Mouse (Mus musculus) adrenal gland, adult 2 months (tissue): ENCODE data around the gene Ston2. TPM values are rescaled to one million over a fixed set of nuclear protein-coding genes. Genes with fewer than 3 reads are reported as not detected.
A peak's percentile ranks its signal among the peaks of the same experiment; 100 is the strongest.

Source experiments
- DNase-seq: peaks from one replicate; pipeline ENCODE4 v3.0.0; 2021
- polyA plus RNA-seq: library from polyadenylated mRNA; depleted of rRNA; stranded (reverse); fragments of >200 nt; gene quantifications from 2 replicates; pipeline ENCODE4 v1.2.3, GENCODE M21; 2012
- total RNA-seq, 2 experiments: library from RNA; stranded (reverse); gene quantifications; 2 replicates each; pipeline ENCODE4 v1.2.3; 2021

Gene Ston2
- total and polyA plus RNA-seq, 3 experiments: 4.4 to 9.7 (median 4.6) TPM

DNA sequence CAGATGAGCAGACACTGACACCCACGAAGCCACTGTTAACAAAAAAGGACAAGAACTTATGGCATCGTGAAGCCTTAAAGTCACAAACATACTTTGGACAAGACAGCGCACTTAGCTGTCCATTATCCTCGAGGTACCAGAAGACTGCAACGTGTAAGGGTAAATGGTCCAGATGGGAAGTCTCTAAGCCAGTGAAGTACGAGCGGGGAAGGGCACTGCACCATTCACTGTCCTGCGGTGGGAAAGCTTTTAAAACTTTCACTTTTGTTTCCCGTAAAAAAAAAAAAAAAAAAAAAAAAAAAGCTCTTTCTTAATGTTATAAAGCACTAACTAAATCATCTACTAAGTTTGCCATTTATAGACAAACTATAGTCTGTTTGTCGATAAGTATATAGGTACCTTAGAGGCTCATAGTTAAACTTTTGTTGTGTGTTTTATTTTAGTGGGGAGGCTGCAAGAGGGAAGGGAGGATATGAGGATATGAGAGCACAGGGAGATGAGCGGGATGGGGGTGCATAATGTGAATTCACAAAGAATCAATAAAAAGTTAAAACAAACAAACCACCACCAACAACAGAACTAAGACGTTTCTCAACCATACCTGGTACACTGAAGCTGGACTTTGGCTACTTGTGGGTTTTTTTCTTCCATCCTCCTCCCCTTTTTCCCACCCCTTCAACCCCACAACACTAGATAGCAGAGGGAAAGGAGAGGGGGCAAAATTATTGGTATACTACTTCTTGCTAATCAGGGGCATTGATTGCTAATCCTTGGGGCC is 127.4 kb downstream of the Ston2 start:
- DNase-seq: no peak

GRCm38 (mm10) chr12:91654399-91655122 is 133.6 kb downstream of the Ston2 start:
- peak; percentile 52 for DNase-seq

- DNase-seq: no peak
Observed at GRCm38 (mm10) chr12:91648426-91648825, 139.8 kb downstream of the Ston2 start.

GRCm38 (mm10) chr12:91645361-91646123 is 142.6 kb downstream of the Ston2 start:
- DNase-seq: no peak

DNA sequence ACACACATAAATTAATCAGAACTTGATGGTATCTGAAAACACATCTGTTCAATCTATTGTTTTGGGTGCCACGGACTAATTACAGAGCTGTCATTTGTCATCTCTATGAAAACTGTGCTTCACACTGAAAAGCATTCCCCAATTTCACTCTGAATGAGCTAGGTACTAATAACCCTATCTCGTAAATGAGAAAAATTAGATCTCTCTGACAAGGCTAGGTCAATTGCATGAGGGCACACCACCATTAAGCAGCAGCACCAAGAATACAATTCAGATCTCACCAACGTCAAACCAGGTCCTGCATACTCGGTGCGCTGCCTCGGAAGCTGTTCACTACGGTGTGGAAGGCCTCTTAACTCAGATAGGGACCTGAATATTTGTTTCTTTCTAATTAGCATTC is 145.0 kb downstream of the Ston2 start:
- no peak for DNase-seq

- DNase-seq: no peak
Observed at GRCm38 (mm10) chr12:91642426-91643093, 145.6 kb downstream of the Ston2 start.

DNA sequence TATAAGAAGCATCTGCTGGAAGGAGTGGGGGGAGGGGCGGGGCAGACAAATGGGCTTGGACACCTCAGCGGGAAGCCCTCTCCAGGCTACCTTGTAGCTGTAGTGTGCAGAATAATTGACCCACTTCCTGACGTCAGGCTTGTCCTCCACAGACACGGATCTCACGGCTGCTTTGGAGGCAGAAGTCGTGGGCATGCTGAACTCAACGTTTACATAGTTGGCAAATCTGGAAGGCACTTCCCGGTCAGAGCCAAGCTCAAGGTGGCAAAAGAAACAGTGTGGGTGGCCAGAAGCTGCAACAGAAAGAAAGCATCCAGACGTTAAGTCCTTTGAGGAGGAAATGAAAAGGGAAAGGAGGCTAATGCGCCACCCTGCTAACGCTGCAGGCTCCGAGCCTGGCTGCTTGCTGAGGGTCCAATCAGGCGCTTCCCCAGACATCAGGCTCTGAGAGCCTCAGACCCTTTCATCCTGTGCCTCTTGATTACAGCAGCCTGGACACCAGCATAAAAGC is 146.5 kb downstream of the Ston2 start:
- peak; percentile 35 for DNase-seq

DNA sequence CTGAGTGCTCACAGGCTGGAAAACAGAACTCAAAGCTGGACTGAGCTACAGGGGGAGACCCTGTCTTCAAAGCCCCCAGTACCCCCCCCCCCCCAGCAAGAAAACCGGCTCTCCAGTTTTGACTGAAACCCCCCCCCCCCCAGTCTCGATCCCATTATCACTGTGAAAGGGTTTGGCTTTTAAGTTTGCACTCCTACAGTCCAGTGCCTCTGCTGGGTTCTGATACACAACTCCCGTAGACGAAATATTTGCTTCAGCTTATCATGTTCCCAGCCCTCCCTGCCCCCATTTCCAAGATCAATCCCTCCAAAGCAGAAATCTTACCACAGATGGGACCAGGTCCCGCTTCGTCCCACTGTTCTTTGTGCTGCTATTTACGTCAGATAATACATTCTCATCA is 147.1 kb downstream of the Ston2 start:
- DNase-seq: no peak

DNA sequence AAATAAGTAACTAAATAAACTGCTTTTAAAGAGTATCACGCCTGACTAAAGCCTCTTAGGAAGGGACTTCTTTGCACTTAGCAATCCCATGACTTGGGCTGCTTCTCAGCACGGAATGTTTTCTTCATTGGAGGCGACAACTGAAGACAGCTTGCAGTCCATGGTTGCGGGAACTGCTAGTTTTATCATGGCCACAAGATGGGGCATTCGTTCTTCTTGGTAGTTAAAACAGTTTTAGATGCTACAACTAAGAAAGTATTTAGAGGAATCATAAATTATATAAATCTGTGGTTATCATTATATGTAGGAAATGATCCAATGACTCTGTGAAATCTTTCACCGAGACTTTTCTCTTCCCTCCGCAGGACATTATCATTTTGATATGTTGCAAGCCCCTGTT is 147.5 kb downstream of the Ston2 start:
- DNase-seq: peak; percentile 48

GRCm38 (mm10) chr12:91638351-91638750 is 149.8 kb downstream of the Ston2 start:
- peak; percentile 20 for DNase-seq

- DNase-seq: peak; percentile 25
Observed at GRCm38 (mm10) chr12:91637136-91637909, 150.9 kb downstream of the Ston2 start.

DNA sequence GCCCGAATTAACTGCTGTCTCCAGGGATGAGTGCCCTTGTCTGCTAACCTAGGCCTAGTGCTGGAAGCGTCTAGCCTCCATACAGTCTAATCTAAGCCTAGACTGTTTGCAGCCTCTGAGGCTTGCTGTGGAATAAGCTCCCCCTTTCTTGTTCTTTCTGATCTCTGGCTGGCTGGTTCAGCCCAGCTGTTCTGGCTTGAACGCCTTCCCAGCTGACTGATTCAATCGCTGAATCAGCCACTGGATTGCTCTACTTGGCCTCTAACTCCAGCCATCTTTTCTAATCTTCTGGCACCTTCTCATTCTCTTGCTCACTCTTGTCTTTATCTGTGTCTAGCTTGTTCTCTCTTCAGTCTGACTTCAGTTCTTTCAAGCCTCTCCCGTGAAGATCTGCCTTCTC is 161.7 kb downstream of the Ston2 start:
- peak; percentile 26 for DNase-seq

DNA sequence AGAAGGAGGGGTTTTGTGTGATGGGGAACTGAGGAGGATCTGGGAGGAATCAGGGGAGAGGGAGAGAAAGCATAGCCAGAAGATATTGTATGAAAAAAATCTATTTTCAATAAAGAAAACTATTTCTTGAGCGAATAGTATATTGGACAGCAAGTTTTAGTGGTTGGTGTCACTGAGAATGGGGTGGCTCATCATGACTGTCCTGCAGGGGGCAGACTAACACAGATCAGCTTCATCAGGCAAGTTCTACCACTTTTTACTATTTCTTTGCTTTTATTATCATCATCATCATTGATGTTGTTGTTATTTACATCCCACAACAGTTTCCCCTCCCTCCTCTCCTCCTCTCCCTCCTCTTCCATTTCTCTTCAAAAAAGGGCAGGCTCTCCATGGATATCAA is 163.2 kb downstream of the Ston2 start:
- peak; percentile 33 for DNase-seq

GRCm38 (mm10) chr12:91609425-91609824 is 178.8 kb downstream of the Ston2 start:
- DNase-seq: no peak

DNA sequence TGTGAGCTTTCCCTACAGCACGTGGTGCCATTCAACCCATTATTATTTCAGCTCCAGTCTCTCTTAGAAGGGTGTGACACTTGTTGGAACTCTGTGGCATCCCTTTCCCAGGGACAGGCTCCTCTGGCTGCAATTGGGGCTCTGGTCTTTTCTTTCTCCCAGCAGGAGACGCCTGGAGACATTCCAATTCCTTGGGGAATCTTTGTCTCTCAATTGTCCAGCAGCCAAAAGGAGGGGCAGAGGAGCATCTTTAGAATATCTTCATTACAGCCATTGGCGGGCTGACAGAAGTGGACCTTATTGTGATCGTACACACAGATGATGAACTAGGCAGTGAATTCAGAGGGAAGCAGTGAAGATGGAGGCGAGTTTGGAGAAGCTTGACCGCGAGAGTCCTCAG is 180.5 kb downstream of the Ston2 start:
- no peak for DNase-seq

DNA sequence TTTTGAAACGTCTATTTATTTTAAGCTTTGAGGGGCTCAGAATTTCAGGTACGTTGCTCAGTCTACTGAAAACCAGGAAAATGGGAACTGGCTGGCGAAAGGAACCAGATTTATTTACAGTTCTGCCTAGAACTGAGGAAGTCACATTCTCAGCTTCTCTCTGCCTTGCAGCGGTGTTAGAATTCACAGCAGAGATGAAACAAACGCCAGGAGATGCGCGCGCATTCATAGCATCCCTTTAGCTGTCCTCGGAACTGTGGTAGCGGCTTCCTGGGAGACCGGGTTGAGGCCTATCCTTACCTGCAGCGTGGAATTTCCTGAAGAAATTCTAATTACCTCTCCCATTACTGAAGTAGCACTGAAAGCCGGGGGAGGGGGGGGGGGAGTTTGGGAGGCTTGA is 181.5 kb downstream of the Ston2 start:
- DNase-seq: no peak

DNA sequence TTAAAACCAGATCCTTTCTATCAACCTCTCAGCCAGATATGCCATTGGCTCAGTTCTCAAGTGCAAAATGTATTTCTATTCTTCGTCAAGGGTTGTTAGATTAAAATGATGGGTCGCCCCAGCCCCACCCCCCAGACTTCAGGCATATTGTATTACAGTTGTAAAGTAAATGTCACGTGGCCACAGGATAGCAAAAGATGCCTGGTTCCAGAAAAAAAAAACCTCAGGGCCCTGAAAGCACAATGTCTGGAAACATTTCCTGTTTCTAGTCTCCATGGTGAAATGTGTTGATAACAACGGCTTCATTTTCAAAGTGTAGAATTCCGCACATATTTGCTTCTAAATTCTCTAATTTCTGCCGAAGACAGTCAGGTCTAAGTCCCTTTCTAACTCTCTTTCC is 183.6 kb downstream of the Ston2 start:
- DNase-seq: no peak

DNA sequence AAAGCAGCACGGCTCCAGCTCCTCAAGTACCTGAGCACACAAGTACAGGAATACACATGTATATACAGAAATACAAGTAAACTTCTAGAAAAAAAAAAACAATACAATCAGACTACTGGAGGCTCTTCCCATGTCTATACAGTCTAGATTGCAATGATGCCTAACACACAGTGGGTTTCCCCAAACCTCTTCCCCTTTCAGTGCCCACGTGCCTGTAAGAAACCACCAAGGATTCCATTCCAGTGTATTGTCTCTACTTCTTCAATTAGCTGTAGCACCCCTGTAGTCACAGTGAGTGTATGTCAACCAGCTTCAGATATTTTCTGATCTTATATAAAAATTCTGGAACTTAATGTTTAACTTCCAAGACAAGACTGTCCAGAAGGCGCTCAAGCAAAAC is 196.1 kb downstream of the Ston2 start:
- no peak for DNase-seq

DNA sequence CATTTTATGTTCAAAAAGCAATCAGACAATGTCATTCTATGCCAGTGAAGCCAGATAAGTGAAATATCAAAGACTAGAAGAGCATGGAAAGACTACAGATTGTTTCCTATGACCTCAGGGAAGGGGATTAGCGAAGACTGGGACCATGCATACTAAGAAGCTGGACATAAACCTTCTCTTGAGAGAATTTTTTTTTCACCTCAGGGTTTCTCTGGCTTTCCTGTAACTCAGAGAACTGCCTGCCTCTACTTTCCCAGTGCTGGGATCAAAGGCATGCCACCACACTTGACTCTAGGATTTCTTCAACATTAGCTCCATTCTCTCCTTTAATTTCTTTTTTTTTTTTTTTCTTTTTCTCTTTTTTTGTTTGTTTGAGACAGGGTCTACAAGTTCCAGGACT is 197.0 kb downstream of the Ston2 start:
- DNase-seq: no peak

- peak; percentile 82 for DNase-seq
Observed at GRCm38 (mm10) chr12:91590716-91591115, 197.5 kb downstream of the Ston2 start.
